Mouse (Mus musculus): Measurements from ENCODE around the gene Kif24. TPM values are rescaled to one million over a fixed set of nuclear protein-coding genes. Genes with fewer than 3 reads are reported as not detected.

Kif24 gene
- polyA plus RNA-seq (2014; fragmentation: Illumina TruSeq; extraction: RNeasy Lipid Tissue Mini Kit (QIAGEN cat#74804); ENCODE audit: low read depth, low replicate concordance) = 0.16 TPM

GRCm38 (mm10) chr4:41464345-41465286 is at the start of gene Kif24, which contains the start of gene Nudt2:
TSS of gene Kif24 (minus strand) at chr4:41464887.
TSS of gene Nudt2 (plus strand) at chr4:41465151.

DNA sequence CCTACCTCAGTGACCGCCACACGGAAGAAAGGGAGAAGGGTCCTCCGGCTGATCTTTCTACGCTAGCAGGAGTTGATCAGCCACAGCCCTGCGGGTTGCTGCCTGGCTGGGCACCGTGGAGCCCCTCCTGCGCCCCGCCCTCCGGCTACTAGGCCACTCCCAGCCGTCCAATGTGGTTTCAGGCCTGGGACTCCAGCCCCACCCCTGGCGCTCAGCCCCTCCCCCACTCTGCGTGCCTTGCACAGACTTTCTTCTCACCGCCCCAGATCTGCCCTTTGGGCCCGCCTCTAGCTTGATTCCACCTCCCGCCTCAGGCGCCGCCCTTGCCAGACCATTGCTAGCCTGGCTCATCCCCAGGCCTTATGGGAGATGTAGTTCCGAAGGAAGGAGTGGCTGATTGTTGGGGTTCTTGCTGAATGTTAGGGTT is 38.3 kb upstream of the Kif24 start, which contains the start of gene AI464131:
Gene AI464131 (minus strand): TSS at position 91 of the 427 bp plus-strand sequence.

GRCm38 (mm10) chr4:41348584-41349198 is 116.0 kb downstream of the Kif24 start, which contains the start of gene Ubap1:
TSS of gene Ubap1 (plus strand) at chr4:41348996.

Other genes with a start within 250 kb of the Kif24 start
- gene Ubap2, start 189.7 kb downstream of the Kif24 start, polyA plus RNA-seq (2014; fragmentation: Illumina TruSeq; extraction: RNeasy Lipid Tissue Mini Kit (QIAGEN cat#74804); ENCODE audit: low read depth, low replicate concordance) = 8.7 TPM
- gene Dcaf12, start 150.0 kb downstream of the Kif24 start, polyA plus RNA-seq (2014; fragmentation: Illumina TruSeq; extraction: RNeasy Lipid Tissue Mini Kit (QIAGEN cat#74804); ENCODE audit: low read depth, low replicate concordance) = 12.3 TPM
- gene Ubap1, start 115.9 kb downstream of the Kif24 start, polyA plus RNA-seq (2014; fragmentation: Illumina TruSeq; extraction: RNeasy Lipid Tissue Mini Kit (QIAGEN cat#74804); ENCODE audit: low read depth, low replicate concordance) = 31.5 TPM
- gene Nudt2, start 264 bp upstream of the Kif24 start, polyA plus RNA-seq (2014; fragmentation: Illumina TruSeq; extraction: RNeasy Lipid Tissue Mini Kit (QIAGEN cat#74804); ENCODE audit: low read depth, low replicate concordance) = 20.0 TPM
- gene AI464131, start 38.2 kb upstream of the Kif24 start, polyA plus RNA-seq (2014; fragmentation: Illumina TruSeq; extraction: RNeasy Lipid Tissue Mini Kit (QIAGEN cat#74804); ENCODE audit: low read depth, low replicate concordance) = 10.2 TPM
- not detected for gene 1110017D15Rik, start 52.4 kb upstream of the Kif24 start, polyA plus RNA-seq (2014; fragmentation: Illumina TruSeq; extraction: RNeasy Lipid Tissue Mini Kit (QIAGEN cat#74804); ENCODE audit: low read depth, low replicate concordance)
- 0.77 TPM for gene Fam219a, start 104.7 kb upstream of the Kif24 start, polyA plus RNA-seq (2014; fragmentation: Illumina TruSeq; extraction: RNeasy Lipid Tissue Mini Kit (QIAGEN cat#74804); ENCODE audit: low read depth, low replicate concordance)
- not detected for gene Dnaic1, start 104.9 kb upstream of the Kif24 start, polyA plus RNA-seq (2014; fragmentation: Illumina TruSeq; extraction: RNeasy Lipid Tissue Mini Kit (QIAGEN cat#74804); ENCODE audit: low read depth, low replicate concordance)
- 0.53 TPM for gene Enho, start 175.4 kb upstream of the Kif24 start, polyA plus RNA-seq (2014; fragmentation: Illumina TruSeq; extraction: RNeasy Lipid Tissue Mini Kit (QIAGEN cat#74804); ENCODE audit: low read depth, low replicate concordance)
- gene Cntfr, start 232.2 kb upstream of the Kif24 start, polyA plus RNA-seq (2014; fragmentation: Illumina TruSeq; extraction: RNeasy Lipid Tissue Mini Kit (QIAGEN cat#74804); ENCODE audit: low read depth, low replicate concordance) = not detected
- 22.8 TPM for gene Il11ra1, start 235.1 kb upstream of the Kif24 start, polyA plus RNA-seq (2014; fragmentation: Illumina TruSeq; extraction: RNeasy Lipid Tissue Mini Kit (QIAGEN cat#74804); ENCODE audit: low read depth, low replicate concordance)
- gene Rpp25l, start 248.6 kb upstream of the Kif24 start, polyA plus RNA-seq (2014; fragmentation: Illumina TruSeq; extraction: RNeasy Lipid Tissue Mini Kit (QIAGEN cat#74804); ENCODE audit: low read depth, low replicate concordance) = 0.85 TPM

All from liver, adult 10 weeks (tissue).